Mouse (Mus musculus) neutrophil, adult 83 days (primary cell): ENCODE data around the gene Gm21985. TPM values are rescaled to one million over a fixed set of nuclear protein-coding genes. Genes with fewer than 3 reads are reported as not detected.

Experiments used
- total RNA-seq, 2 experiments: library from RNA; stranded (reverse); gene quantifications; one replicate each; pipeline ENCODE4 v1.2.4; 2023

Gene Gm21985
- total RNA-seq, result not detected

DNA sequence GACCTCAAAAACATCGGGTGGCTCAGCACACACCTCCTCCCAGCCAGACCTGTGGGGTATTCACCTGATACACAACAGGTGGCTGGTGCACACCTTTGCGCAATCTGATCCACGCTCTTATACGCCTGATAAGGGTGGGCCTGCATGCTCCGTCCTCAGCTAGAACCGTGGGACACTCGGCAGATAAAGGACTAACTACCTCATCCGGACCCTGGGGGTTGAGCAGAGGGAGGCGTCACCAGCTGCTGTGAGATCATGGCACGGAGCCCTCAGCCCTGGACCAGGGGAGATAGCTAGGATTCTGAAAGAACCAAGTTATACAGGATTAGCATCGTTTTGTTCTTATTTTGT is at the start of gene Gm21985:
Gene Gm21985, plus strand, starts transcription at position 73 of the 351 bp plus-strand sequence.

DNA sequence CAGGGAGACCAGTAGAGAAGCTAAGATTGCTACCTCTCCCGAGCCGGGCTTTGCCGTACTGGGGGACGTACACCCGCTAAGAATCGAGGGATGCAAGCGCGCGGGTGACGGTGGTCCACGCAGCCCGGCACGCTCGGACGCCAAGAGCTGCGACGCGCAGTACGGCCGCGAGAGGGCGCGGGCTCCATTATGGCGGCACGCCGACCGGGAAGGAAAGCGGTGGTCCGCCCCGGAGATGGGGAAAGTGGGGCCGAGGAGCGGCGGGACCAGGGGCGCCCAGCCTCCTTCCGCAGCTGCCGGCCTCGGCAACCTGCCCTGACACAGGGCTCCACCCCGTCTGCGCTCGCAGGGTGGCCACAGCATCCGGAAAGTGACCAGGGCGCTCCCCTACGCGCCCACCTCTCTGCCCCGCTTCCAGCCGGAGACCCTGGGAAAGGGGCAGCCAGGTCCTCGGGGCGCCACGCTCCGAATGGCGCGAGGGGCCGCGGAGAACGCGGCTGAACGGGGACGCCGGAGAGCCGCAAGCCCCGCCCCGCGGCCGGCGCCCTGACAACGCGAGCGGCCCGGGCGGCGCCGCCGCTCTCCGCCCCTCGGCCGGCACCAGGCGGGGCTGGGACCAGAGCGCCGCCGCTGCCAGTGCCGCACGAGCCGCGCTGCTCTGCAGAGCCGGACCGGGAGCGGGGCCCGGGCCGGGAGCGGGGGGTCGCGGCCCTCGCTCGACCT is 26.7 kb upstream of the Gm21985 start, which contains the start of gene Lpcat4:
Gene Lpcat4, plus strand, starts transcription at position 257 of the 723 bp plus-strand sequence.

DNA sequence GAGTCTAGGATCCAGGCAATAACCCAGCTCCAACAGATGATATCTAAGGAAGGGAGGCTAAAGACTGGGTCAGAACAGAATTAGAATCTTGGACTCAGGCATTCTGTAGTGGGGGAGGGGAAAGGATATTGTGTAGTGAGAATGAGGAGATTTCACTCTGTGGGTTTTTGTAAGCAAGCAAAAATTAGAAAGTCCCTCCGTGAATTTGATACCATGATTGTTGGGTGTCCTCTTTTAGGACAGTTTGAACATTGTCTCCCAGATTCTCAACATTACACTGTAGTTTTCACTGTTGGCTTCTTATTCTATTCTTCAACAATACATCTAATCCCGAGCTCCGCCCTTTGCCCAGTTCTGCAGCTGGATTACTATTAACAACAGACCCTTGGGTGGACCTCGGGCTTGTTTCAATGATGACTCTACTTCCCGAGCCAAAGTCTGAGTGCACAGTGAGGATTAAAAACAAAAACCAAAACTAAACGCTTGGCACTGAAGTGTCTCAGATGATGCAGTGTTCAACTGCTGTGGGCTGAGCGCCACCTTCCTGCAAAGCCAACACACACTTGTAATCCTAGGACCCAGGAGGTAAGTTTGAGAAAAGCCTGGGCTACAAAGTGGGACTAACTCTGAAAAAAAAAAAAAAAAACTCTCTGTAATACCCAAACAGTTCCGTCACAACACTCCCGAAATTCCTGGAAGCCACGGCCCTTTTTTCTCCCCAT is 6.7 kb upstream of the Gm21985 start, which contains the start of gene Nutm1:
Gene Nutm1, minus strand, starts transcription at position 51 of the 722 bp plus-strand sequence.

DNA sequence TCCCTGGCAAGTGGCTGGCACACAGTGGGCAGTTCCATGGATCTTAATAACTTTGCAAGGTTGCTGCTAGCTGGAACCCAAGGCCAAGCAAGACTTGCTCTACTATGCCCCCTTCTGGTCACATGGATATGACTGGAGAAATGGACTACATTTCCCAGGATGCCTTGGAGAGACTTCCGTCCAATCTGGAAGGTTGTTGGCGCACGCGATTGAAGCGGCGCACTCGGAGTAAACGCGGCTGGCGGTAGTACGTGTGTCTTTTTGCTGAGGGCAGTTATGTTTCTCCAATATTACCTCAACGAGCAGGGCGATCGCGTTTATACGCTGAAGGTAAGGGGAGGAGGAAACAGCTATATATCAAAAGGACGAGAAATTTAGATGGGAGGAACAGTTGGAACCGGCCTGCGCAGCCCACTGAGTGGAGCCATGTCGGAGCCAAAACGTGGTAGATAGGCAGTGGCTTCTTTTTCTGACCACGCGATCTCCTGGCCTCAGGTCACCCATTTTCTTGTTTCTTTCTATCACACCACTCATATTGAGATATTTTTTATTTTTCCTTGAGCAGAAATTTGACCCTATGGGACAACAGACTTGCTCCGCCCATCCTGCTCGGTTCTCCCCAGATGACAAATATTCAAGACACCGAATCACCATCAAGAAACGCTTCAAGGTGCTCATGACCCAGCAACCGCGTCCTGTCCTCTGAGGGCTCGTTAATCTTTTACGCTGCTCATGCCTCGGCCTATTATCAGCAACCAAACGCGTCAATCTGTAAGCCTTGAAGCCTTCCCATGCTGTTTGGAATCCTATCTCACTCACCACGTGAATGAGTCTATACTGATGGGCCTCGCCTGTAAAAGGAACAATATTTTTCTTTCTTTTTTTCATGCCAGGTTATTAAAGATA is 4.1 kb upstream of the Gm21985 start, which contains the start of gene Nop10:
Gene Nop10, plus strand, starts transcription at position 179 of the 906 bp plus-strand sequence.

DNA sequence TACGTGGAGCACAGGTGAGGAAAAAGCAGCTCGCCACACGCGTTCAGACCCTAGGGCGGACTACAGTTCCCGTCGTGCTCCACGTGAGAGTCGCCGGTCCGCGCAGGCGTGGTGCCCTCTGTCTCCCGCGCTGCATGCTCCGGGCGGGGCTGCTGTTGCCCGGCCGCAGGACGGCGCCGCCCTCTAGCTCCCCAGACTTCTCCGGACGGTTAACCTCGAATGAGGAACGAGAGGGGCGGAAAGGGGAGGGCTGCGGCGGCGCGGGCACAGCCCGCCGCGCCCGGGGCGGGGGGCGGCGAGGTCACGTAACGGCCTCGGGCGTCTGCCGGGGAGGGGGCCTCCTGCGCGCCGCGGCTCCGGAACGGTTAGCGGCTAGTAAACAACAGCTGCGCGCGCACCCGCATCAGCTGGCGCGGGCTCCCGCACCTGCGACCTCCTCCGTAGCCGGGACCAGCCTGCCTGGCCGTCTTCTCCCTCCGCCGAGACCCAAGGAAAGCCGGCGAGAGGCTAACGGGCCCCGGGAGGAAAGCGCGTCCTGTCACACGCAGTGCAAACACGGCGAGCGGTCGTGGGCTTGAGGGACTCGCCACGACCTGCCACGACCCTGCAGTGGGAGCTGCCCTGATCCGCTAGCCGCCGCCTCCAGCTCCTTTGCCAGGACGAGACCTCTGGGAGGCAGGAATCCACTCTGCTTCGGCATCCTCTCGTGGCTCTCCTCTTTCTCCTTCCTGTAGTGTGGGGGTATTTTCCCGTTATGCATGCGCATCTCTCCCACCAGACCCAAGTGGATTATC is 469 bp upstream of the Gm21985 start, which contains the start of gene Slc12a6:
Gene Slc12a6, plus strand, starts transcription at position 378 of the 794 bp plus-strand sequence.

DNA sequence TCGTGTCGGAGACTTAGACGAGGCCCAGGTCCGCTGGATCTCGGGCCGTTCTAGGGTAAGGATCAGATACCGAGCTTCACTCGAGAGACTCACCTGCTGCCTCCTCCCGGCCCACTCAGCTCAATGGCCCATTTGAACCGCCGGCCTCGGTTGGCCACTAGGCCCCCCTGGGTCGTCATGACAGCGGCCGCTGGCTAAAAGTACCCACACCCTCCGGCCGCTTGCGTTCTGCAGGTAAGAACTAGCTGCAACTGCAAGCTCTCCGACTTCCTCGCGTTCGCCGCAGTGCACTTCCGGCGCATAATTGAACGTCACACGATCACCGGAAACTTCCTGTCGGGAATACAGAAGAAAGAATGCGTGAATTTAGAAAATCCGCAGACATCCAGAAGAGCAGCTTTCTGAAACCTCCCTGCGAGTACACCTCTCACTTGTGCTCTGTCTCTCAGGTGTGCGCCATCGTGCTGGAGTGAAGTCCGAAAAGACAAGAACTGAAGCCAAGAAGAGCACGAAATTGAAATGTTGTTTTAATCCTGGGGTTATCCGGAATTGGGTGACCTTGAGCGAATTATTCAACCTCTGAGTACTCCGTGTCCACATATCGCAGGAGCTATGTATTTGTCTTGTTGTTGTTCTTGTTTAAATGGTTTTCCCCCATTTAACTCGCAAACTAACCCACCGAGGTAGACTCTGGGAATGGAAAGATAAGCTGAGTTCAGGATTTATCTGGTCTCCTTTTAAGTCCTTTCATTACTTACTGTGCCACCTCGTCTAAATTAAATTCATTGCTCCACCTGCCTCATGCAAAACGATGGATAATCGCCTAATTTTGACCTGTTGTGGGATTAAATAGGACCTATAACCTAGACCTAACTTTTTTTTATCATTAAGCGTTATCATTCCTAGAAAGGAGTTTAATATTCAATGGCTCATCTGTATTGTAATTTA is 101.9 kb downstream of the Gm21985 start, which contains the start of gene Emc4:
Gene Emc4, minus strand, starts transcription at position 302 of the 948 bp plus-strand sequence.

DNA sequence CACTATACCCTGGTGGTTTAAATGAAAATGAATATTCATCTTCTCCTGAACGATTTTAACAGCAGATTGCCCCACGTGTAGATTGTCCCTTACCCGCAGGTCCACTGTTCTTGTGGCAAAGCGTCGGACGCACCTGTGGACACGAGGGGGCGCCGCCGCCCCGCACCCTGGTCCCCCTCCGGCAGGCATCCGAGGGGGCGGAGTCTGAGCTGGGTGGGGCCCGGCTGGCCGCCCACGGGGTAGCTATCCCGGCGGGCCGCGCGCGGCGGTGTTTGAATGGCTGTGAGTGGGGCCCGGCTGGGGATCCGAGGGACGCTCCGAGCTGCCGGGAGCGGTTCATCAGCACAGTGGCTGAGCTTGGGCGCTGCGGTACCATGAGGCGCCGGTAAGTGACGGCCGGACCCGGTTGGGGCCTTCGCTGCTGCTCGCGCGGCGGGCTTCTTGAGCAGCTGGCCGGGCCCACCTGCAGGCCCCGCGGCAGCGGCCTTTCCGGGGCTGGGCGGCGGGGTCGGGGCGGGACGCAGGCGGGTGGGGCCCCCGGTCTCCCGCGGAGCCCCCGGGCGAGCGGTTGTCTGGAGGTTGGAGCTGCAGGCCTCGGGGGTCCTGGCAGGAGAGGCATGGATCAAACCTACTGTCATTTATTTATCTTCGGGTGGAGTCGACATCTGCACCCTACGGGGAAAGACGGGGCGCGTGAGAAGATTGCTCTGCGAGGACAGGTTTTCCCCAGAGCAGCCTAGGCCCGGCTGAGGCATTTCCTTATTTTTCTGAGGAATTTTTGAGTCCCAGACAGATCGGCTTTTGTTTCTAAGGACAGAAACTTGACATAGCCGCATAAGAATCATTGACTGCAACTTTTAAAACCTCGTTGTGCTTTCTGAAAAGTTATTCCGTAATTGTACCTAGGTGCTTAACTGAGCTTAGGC is 113.1 kb downstream of the Gm21985 start, which contains the start of gene Katnbl1:
Gene Katnbl1, plus strand, starts transcription at position 239 of the 926 bp plus-strand sequence.

DNA sequence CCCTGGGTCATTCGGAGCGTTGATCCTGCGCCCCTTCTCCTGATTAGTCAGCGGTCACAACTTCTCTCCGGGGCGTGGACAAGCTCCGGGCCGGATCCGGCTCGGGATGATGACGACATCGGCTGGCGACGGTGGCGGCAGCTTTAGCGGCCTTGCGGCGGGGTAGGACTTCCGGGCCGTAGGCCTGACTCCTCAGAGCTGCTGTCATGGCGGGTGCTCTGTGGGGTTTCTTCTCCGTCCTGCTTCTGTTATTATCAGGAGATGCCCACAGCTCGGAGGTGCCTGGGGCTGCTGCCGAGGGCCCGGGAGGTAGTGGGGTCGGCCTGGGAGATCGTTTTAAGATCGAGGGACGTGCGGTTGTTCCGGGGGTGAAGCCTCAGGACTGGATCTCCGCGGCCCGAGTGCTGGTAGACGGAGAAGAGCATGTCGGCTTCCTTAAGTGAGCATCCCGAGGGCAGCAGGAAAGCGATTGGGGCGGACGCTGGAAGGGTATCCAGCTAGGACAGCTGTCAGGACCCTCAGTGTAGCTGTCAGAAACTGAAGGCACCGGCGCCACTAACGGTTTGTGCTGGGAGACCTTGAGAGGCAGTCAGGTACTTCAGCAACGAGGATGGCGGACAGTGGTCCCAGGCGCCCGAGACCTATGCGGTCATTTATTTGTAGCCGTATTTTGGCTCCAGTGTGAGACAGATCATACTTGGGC is 188.9 kb downstream of the Gm21985 start, which contains the start of gene Emc7:
Gene Emc7, plus strand, starts transcription at position 136 of the 703 bp plus-strand sequence.

Other genes with a start within 250 kb of the Gm21985 start
- not detected for gene Olfr1311, start 241.9 kb upstream of the Gm21985 start, total RNA-seq
- gene Olfr1312, start 216.1 kb upstream of the Gm21985 start, total RNA-seq, result not detected
- not detected for gene Olfr1313, start 188.5 kb upstream of the Gm21985 start, total RNA-seq
- not detected for gene Olfr1314, start 169.5 kb upstream of the Gm21985 start, total RNA-seq
- gene Olfr1315-ps1, start 150.9 kb upstream of the Gm21985 start, total RNA-seq, result not detected
- not detected for gene Olfr1316, start 131.3 kb upstream of the Gm21985 start, total RNA-seq
- not detected for gene Olfr1317, start 126.0 kb upstream of the Gm21985 start, total RNA-seq
- gene Olfr1318, start 112.1 kb upstream of the Gm21985 start, total RNA-seq, result not detected
- 10 to 100 TPM; 63.2 to 79.0 TPM for gene Lpcat4, start 26.8 kb upstream of the Gm21985 start, total RNA-seq
- gene Nutm1, start 7.0 kb upstream of the Gm21985 start, total RNA-seq, result not detected
- gene Nop10, start 4.4 kb upstream of the Gm21985 start, total RNA-seq, result 10 to 100 TPM; 19.7 to 26.5 TPM
- 100 to 1,000 TPM; 182 to 212 TPM for gene Slc12a6, start 489 bp upstream of the Gm21985 start, total RNA-seq
- gene Emc4, start 101.7 kb downstream of the Gm21985 start, total RNA-seq, result 10 to 100 TPM; 17.2 to 23.2 TPM
- gene Katnbl1, start 112.9 kb downstream of the Gm21985 start, total RNA-seq, result 1 to 10 TPM; 6.8 to 7.0 TPM
- gene Emc7, start 188.7 kb downstream of the Gm21985 start, total RNA-seq, result 1 to 10 TPM; 8.0 to 8.7 TPM
- not detected for gene Chrm5, start 214.5 kb downstream of the Gm21985 start, total RNA-seq
- 1 to 10 TPM; 5.6 to 8.1 TPM for gene Aven, start 226.7 kb downstream of the Gm21985 start, total RNA-seq